Mouse (Mus musculus): ENCODE results near the gene Vmn1r52.
"Not testable (repeated sequence)": the region's sequence is repeated elsewhere in the genome, so short reads cannot be mapped to it uniquely, and the experiment has no call there.

The Vmn1r52 gene

GRCm38 (mm10) chr6:90174508-90174907 is at the start of gene Vmn1r52:
Vmn1r52 (plus strand) TSS chr6:90174808.
- DNase-seq = no peak

DNA sequence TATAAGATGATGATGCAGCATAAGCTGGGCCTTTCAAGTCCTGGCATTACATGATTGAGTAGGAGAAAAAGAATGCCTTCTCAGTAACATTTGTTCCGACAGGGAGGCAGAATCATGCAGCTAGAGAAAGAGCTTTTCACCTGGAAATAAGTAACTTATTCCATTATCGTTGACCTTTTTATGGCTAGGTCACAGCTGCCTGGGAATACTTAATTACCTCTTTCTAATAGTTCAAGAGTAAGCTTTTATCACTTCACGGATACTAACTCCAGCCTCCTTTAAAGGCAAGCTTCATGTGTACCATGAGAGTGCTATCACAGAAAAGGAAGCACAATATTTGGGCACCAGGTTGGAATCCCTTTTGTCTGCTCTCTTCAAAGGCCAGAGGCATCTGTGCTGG is 14.5 kb upstream of the Vmn1r52 start:
- no peak for DNase-seq

DNA sequence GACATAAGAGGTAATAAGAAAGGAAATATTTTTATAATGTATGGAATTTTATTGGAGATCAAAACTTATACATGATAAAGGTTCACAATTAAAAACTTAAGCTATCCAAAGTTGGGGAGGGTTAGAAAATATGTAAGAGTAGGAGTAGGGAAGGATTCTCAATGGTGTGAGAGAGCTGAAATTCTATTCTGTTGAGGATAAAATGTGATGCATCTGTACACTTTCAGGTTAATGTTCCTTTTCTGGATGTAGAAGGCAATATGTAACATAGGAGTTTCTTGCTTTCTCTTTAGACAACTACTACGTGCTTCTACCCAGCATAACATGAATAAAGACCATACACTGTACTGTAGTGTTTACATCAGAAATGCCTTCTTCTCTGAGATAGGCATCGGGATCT is 27.9 kb downstream of the Vmn1r52 start, which contains the start of gene V1ra8:
Gene V1ra8 (plus strand): TSS at position 301 of the 400 bp plus-strand sequence.
- not testable (repeated sequence) for DNase-seq

DNA sequence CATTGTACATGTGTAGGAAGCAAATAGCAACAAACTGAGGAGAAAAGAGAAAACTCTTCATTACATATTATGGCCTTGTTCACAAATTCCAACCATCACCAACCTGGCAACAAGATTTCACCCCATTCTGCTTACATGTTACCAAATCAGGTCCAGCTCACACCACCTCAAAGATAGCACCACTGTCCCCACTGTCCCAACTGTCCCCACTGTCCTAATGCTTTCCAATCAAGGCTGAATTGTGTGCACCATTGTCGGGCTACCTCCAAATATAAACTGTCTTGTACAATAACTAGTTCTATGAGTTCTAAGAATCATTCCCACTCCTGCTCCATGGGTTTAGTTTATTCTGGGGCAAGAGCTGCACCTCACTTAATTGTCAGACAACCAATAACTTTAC is 49.7 kb downstream of the Vmn1r52 start, which contains the start of gene Vmn1r53:
Gene Vmn1r53 (minus strand): TSS at position 101 of the 400 bp plus-strand sequence.
- DNase-seq = no peak
